Mouse (Mus musculus): Measurements from ENCODE around the gene Fgd5. TPM values are rescaled to one million over a fixed set of nuclear protein-coding genes. Genes with fewer than 3 reads are reported as not detected.

Gene Fgd5
- total and polyA plus RNA-seq, 2 experiments from 2014 or later, result 6.7 to 13.0 TPM

GRCm38 (mm10) chr6:91963429-91963828, 15.2 kb upstream of the Fgd5 start:
- ATAC-seq (no peak), DNase-seq (no peak)
- 39% methylated on average over 4 of the region's 4 CpGs for WGBS
- no peak for TF ChIP-seq CTCF (IDR thresholded peaks at IDR 0.05; ENCODE audit: low read depth)
- no peak overlapping the region for H3K4me2 ChIP-seq (ENCODE audit: low read depth)
- no peaks in the 10 kb centered on the region for H3K4me1 ChIP-seq (ENCODE audit: insufficient read depth)
- no peaks in the 10 kb centered on the region for H3K9me3 ChIP-seq (ENCODE audit: low read length)
- H3K4me3 ChIP-seq (ENCODE audit: low read depth, low read length), result no peak overlapping the region
- no peak overlapping the region for H3K9ac ChIP-seq
- H3K27ac ChIP-seq (ENCODE audit: low read depth, low read length), result no peak overlapping the region
- H3K27me3 ChIP-seq (ENCODE audit: insufficient read depth, low read length), result no peaks in the 10 kb centered on the region
- H3K36me3 ChIP-seq (ENCODE audit: insufficient read depth), result no peaks in the 10 kb centered on the region

GRCm38 (mm10) chr6:91965060-91965459, 13.6 kb upstream of the Fgd5 start:
- H3K4me3 ChIP-seq (ENCODE audit: low read depth, low read length), result no peak overlapping the region
- WGBS, result 93% methylated on average over 8 of the region's 8 CpGs
- no peaks in the 10 kb centered on the region for H3K27me3 ChIP-seq (ENCODE audit: insufficient read depth, low read length)
- H3K36me3 ChIP-seq (ENCODE audit: insufficient read depth), result no peaks in the 10 kb centered on the region
- no peaks in the 10 kb centered on the region for H3K9me3 ChIP-seq (ENCODE audit: low read length)
- ATAC-seq, result no peak
- TF ChIP-seq CTCF (IDR thresholded peaks at IDR 0.05; ENCODE audit: low read depth), result no peak
- no peak overlapping the region for H3K27ac ChIP-seq (ENCODE audit: low read depth, low read length)
- H3K9ac ChIP-seq, result no peak overlapping the region
- H3K4me2 ChIP-seq (ENCODE audit: low read depth), result no peak overlapping the region
- H3K4me1 ChIP-seq (ENCODE audit: insufficient read depth), result no peaks in the 10 kb centered on the region
- no peak for DNase-seq

DNA sequence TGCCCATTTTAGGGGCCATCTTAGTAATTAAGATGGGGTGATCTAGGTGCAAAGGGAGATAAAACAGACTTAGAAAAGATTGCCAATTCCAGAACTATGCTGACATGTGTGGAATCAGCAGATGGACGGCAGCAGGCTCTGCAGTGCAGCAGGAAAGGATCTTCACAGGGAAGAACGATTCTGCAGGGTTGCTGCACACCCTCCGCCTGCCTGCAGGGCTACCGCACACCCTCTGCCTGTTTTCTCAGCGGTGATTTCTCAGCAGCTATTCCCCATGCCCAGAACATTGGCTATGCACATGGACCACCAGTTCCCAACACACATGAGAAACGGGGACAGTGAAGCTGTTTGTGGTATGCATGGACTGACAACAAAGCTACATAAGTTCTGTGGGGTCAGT, 12.7 kb upstream of the Fgd5 start:
- Histone ChIP-seq H3K9ac (no peak overlapping the region), H3K27me3 (ENCODE audit: insufficient read depth, low read length) (no peaks in the 10 kb centered on the region), H3K4me2 (ENCODE audit: low read depth) (no peak overlapping the region), H3K4me1 (ENCODE audit: insufficient read depth) (no peaks in the 10 kb centered on the region), H3K4me3 (ENCODE audit: low read depth, low read length) (no peak overlapping the region), H3K36me3 (ENCODE audit: insufficient read depth) (no peaks in the 10 kb centered on the region), H3K9me3 (ENCODE audit: low read length) (no peaks in the 10 kb centered on the region), H3K27ac (ENCODE audit: low read depth, low read length) (no peak overlapping the region)
- WGBS, result 53% methylated on average over 6 of the region's 6 CpGs
- DNase-seq (no peak), ATAC-seq (peak; percentile 66)
- TF ChIP-seq CTCF (IDR thresholded peaks at IDR 0.05; ENCODE audit: low read depth), result peak; percentile 39

DNA sequence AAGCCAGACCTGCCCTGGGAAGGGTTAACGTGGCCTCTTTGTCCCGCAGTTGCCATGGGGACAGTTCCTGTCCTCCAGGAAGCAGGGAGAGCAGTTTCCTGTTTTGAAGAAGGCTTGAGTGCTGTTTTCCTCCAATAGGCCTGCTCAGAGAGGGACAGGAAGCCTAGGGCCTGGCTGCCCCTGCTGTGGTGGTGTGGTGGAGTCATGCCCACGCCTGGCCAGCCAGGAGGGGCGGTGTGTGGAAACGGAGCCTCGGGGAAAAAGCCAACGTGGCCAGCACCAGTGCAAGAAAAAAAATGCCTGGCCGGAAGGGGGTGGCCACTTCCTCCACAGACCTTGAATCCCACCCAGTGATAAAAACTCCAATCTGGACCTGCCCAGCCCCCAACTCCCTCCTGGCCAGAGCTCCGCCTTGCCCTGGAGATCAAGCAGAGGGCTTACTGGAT, 6.5 kb upstream of the Fgd5 start:
- Histone ChIP-seq H3K27ac (ENCODE audit: low read depth, low read length) (no peak overlapping the region), H3K4me1 (ENCODE audit: insufficient read depth) (no peaks in the 10 kb centered on the region), H3K36me3 (ENCODE audit: insufficient read depth) (no peaks in the 10 kb centered on the region), H3K4me2 (ENCODE audit: low read depth) (no peak overlapping the region), H3K27me3 (ENCODE audit: insufficient read depth, low read length) (no peaks in the 10 kb centered on the region), H3K4me3 (ENCODE audit: low read depth, low read length) (no peak overlapping the region), H3K9ac (no peak overlapping the region), H3K9me3 (ENCODE audit: low read length) (no peaks in the 10 kb centered on the region)
- peak; percentile 78 for ATAC-seq
- DNase-seq, result no peak
- TF ChIP-seq CTCF (IDR thresholded peaks at IDR 0.05; ENCODE audit: low read depth), result no peak
- 58% methylated on average over 9 of the region's 9 CpGs for WGBS

DNA sequence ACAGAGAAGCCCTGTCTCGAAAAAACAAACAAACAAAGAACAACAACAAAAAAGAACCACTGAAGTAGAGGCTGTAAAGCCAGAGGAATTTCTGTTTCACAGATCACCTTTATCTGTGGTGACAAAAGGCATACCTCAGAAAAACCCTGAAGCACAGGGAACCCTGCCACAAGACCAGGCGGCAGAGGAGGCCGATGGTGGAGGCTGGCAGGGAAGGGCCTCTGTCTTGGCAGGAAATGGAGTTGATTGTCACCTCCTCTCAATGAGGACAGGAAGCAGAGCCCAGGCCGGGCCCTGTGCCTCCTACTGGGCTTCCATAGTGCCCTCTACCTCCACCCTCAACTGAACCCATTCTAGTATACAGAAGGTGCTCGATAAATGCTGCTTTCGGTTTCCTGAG, 4.7 kb upstream of the Fgd5 start:
- no peak for ATAC-seq
- peaks cover 7% of the 10 kb centered on the region; the same call in 1 of the 2 replicates for H3K4me1 ChIP-seq (ENCODE audit: insufficient read depth)
- no peak overlapping the region for H3K4me2 ChIP-seq (ENCODE audit: low read depth)
- peaks cover 6% of the 10 kb centered on the region; the same call in 1 of the 2 replicates for H3K27me3 ChIP-seq (ENCODE audit: insufficient read depth, low read length)
- H3K9me3 ChIP-seq (ENCODE audit: low read length), result no peaks in the 10 kb centered on the region
- no peak for TF ChIP-seq CTCF (IDR thresholded peaks at IDR 0.05; ENCODE audit: low read depth)
- 67% methylated on average over 6 of the region's 6 CpGs for WGBS
- DNase-seq, result no peak
- no peaks in the 10 kb centered on the region for H3K36me3 ChIP-seq (ENCODE audit: insufficient read depth)
- no peak overlapping the region for H3K4me3 ChIP-seq (ENCODE audit: low read depth, low read length)
- H3K27ac ChIP-seq (ENCODE audit: low read depth, low read length), result no peak overlapping the region
- no peak overlapping the region for H3K9ac ChIP-seq

- peaks cover 7% of the 10 kb centered on the region; the same call in 1 of the 2 replicates for H3K4me1 ChIP-seq (ENCODE audit: insufficient read depth)
- no peak for TF ChIP-seq CTCF (IDR thresholded peaks at IDR 0.05; ENCODE audit: low read depth)
- H3K36me3 ChIP-seq (ENCODE audit: insufficient read depth), result no peaks in the 10 kb centered on the region
- no peak overlapping the region for H3K27ac ChIP-seq (ENCODE audit: low read depth, low read length)
- 11% methylated on average over 23 of the region's 23 CpGs for WGBS
- H3K4me3 ChIP-seq (ENCODE audit: low read depth, low read length), result peak overlapping the region; percentile 62
- H3K9ac ChIP-seq, result peak overlapping the region; percentile 56
- peak overlapping the region; percentile 99 for H3K4me2 ChIP-seq (ENCODE audit: low read depth)
- no peaks in the 10 kb centered on the region for H3K9me3 ChIP-seq (ENCODE audit: low read length)
- H3K27me3 ChIP-seq (ENCODE audit: insufficient read depth, low read length), result peaks cover 6% of the 10 kb centered on the region; the same call in 1 of the 2 replicates
- ATAC-seq (0 out of 2 replicates have a peak, but pooled peaks have one; percentile 7), DNase-seq (no peak)
Measured at GRCm38 (mm10) chr6:91979301-91979996, 771 bp downstream of the Fgd5 start.

- H3K4me1 ChIP-seq (ENCODE audit: insufficient read depth), result peaks cover 7% of the 10 kb centered on the region; the same call in 1 of the 2 replicates
- H3K36me3 ChIP-seq (ENCODE audit: insufficient read depth), result no peaks in the 10 kb centered on the region
- H3K27ac ChIP-seq (ENCODE audit: low read depth, low read length), result no peak overlapping the region
- H3K4me3 ChIP-seq (ENCODE audit: low read depth, low read length), result no peak overlapping the region
- H3K4me2 ChIP-seq (ENCODE audit: low read depth), result no peak overlapping the region
- H3K27me3 ChIP-seq (ENCODE audit: insufficient read depth, low read length), result peaks cover 6% of the 10 kb centered on the region; the same call in 1 of the 2 replicates
- DNase-seq (no peak), ATAC-seq (no peak)
- no peak overlapping the region for H3K9ac ChIP-seq
- 59% methylated on average over 3 of the region's 3 CpGs for WGBS
- no peaks in the 10 kb centered on the region for H3K9me3 ChIP-seq (ENCODE audit: low read length)
- no peak for TF ChIP-seq CTCF (IDR thresholded peaks at IDR 0.05; ENCODE audit: low read depth)
Measured at GRCm38 (mm10) chr6:91980011-91980410, 1.3 kb downstream of the Fgd5 start.

Measured in forebrain, postnatal 0 days (tissue).